Mouse (Mus musculus): ENCODE measurements around the gene Otud7b.

- TF ChIP-seq CTCF (IDR thresholded peaks at IDR 0.05; ENCODE audit: low read depth, low read length) = no peak
- TF ChIP-seq POLR2A (IDR thresholded peaks at IDR 0.05; ENCODE audit: extremely low read depth, insufficient read depth, low read length) = no peak
Observed at GRCm38 (mm10) chr3:96160222-96160802, 56.0 kb downstream of the Otud7b start.
